Mouse (Mus musculus) G1E (cell line): Measurements from ENCODE around the gene Dusp16.

Experiments used
- CTCF ChIP-seq: IDR thresholded peaks from 2 replicates; pipeline ENCODE4 v1.5.1; 2012; ENCODE audit warnings: low read depth, low read length, inconsistent platforms, mixed read lengths
- GATA1 ChIP-seq: IDR thresholded peaks from 2 replicates; pipeline ENCODE4 v1.6.1; 2012; ENCODE audit warnings: borderline replicate concordance, low read length, inconsistent platforms, mixed read lengths
- GATA2 ChIP-seq: IDR thresholded peaks from 2 replicates; pipeline ENCODE4 v1.6.1; 2012; ENCODE audit warnings: low read depth, low read length, inconsistent platforms, borderline replicate concordance

- TF ChIP-seq CTCF (no peak), GATA1 (no peak), GATA2 (no peak)
These were observed 46.5 kb downstream of the Dusp16 start for GRCm38 (mm10) chr6:134745876-134746275.
